In the genomic region with DNA sequence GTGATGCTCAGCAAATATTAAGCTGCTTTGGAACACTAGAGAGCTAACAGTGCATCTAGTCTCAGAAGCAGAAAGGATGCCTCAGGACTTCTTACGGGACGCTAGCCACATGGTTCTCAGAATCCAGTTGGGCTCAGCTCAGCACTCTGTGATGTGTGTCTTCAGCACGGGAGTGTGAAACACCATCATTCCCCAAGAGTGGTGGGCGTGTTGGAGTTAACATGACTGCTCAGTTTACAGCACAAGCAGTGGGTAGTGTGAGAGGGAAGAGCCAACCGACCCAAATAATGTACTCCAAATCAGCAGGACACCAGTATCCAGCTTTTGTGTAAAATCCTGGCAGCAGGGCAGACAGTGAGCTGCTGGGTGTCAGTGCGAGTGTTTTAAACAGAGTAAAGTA, we compare ENCODE assay signal across 13 mouse cellular contexts.
A peak's percentile ranks its signal among the peaks of the same experiment; 100 is the strongest.
DNase-seq lines count a peak whose midpoint lies in the region; ATAC-seq and TF ChIP-seq lines count a peak whose summit lies in the region.
"Had no signal": no experiment of that assay in that cellular context is flagged by ENCODE, and none has a peak within 500 bp of the region (broad histone marks: within the 10 kb centered on the region; RNA-seq: fewer than 3 reads in every experiment).

No protein-coding gene starts in this region.

- no peaks in the 10 kb centered on the region for H3K9me3 ChIP-seq in kidney, embryonic 15.5 days (replicated peaks)
- no peaks in the 10 kb centered on the region for H3K9me3 ChIP-seq in forebrain, postnatal 0 days (ENCODE audit: low read length)
- no peaks in the 10 kb centered on the region for H3K9me3 ChIP-seq in midbrain, embryonic 15.5 days
- H3K9me3 ChIP-seq in heart, embryonic 12.5 days (replicated peaks): no peaks in the 10 kb centered on the region

- no peak for ATAC-seq in kidney, embryonic 15.5 days (replicated peaks; ENCODE audit: low FRiP score)
- ATAC-seq in forebrain, postnatal 0 days: peak; percentile 45
- peak; percentile 22; the same call in 1 of the 2 replicates for ATAC-seq in midbrain, embryonic 15.5 days (replicated peaks)
- no peak for ATAC-seq in heart, embryonic 12.5 days (ENCODE audit: insufficient number of reproducible peaks, low FRiP score)
- ATAC-seq in erythroid progenitor cell, adult 5-6 weeks (replicated peaks; ENCODE audit: low FRiP score, poor library complexity, severe bottlenecking): no peak

- H3K4me2 ChIP-seq in kidney, embryonic 15.5 days: 0 out of 2 replicates have a peak overlapping the region, but pooled peaks have one; percentile 10
- peak overlapping the region; percentile 8; the same call in 1 of the 2 replicates for H3K4me2 ChIP-seq in forebrain, postnatal 0 days (ENCODE audit: low read depth)
- H3K4me2 ChIP-seq in midbrain, embryonic 15.5 days: peak overlapping the region; percentile 5
- no peak overlapping the region for H3K4me2 ChIP-seq in heart, embryonic 12.5 days
- H3K4me2 ChIP-seq: liver, embryonic 13.5 days had no signal

- peak overlapping the region; percentile 13; the same call in 1 of the 2 replicates for H3K27ac ChIP-seq in kidney, embryonic 15.5 days
- peak overlapping the region; percentile 57; the same call in 1 of the 2 replicates for H3K27ac ChIP-seq in forebrain, postnatal 0 days (ENCODE audit: low read depth, low read length)
- peak overlapping the region; percentile 69 for H3K27ac ChIP-seq in midbrain, embryonic 15.5 days
- H3K27ac ChIP-seq in heart, embryonic 12.5 days (ENCODE audit: poor library complexity, severe bottlenecking): no peak overlapping the region
- H3K27ac ChIP-seq: liver, embryonic 13.5 days had no signal

- H3K27me3 ChIP-seq in kidney, embryonic 15.5 days: no peaks in the 10 kb centered on the region
- no peaks in the 10 kb centered on the region for H3K27me3 ChIP-seq in forebrain, postnatal 0 days (ENCODE audit: insufficient read depth, low read length)
- no peaks in the 10 kb centered on the region for H3K27me3 ChIP-seq in midbrain, embryonic 15.5 days (replicated peaks)
- H3K27me3 ChIP-seq in heart, embryonic 12.5 days (replicated peaks): no peaks in the 10 kb centered on the region
- H3K27me3 ChIP-seq: liver, embryonic 13.5 days had no signal

- H3K4me3 ChIP-seq in kidney, embryonic 15.5 days (replicated peaks): no peak overlapping the region
- H3K4me3 ChIP-seq in forebrain, postnatal 0 days (ENCODE audit: low read depth, low read length): no peak overlapping the region
- no peak overlapping the region for H3K4me3 ChIP-seq in midbrain, embryonic 15.5 days
- H3K4me3 ChIP-seq in heart, embryonic 12.5 days: no peak overlapping the region
- H3K4me3 ChIP-seq: liver, embryonic 13.5 days had no signal

- H3K9ac ChIP-seq in kidney, embryonic 15.5 days: no peak overlapping the region
- H3K9ac ChIP-seq in forebrain, postnatal 0 days: peak overlapping the region; percentile 7; the same call in 1 of the 2 replicates
- no peak overlapping the region for H3K9ac ChIP-seq in midbrain, embryonic 15.5 days
- H3K9ac ChIP-seq in heart, embryonic 12.5 days: no peak overlapping the region
- H3K9ac ChIP-seq: liver, embryonic 13.5 days had no signal

- H3K4me1 ChIP-seq in kidney, embryonic 15.5 days: peaks cover 44% of the 10 kb centered on the region
- H3K4me1 ChIP-seq in forebrain, postnatal 0 days (ENCODE audit: insufficient read depth): peaks cover 19% of the 10 kb centered on the region
- peaks cover 60% of the 10 kb centered on the region for H3K4me1 ChIP-seq in midbrain, embryonic 15.5 days
- H3K4me1 ChIP-seq in heart, embryonic 12.5 days (replicated peaks): peaks cover 38% of the 10 kb centered on the region

- H3K36me3 ChIP-seq in kidney, embryonic 15.5 days: 0 out of 2 replicates have a peak, but pooled peaks cover 3% of the 10 kb centered on the region
- no peaks in the 10 kb centered on the region for H3K36me3 ChIP-seq in forebrain, postnatal 0 days (ENCODE audit: insufficient read depth)
- H3K36me3 ChIP-seq in midbrain, embryonic 15.5 days (replicated peaks): no peaks in the 10 kb centered on the region
- peaks cover 10% of the 10 kb centered on the region; the same call in 1 of the 2 replicates for H3K36me3 ChIP-seq in heart, embryonic 12.5 days
- H3K36me3 ChIP-seq: liver, embryonic 13.5 days had no signal

- no peak for DNase-seq in kidney, postnatal 10 days
- DNase-seq in brain, adult 2 months (ENCODE audit: low read depth, low spot score): peak; percentile 70
- DNase-seq in forebrain, postnatal 0 days: no peak
- DNase-seq in gastrocnemius, adult 18-20 months (ENCODE audit: low spot score): no peak
- DNase-seq: B cell, adult 2 months; cerebellum, postnatal 36 days; kidney, postnatal 36 days; liver, embryonic 13.5 days; spleen, adult 18-20 months had no signal

- TF ChIP-seq CTCF in forebrain, postnatal 0 days (IDR thresholded peaks at IDR 0.05; ENCODE audit: low read depth): no peak

- WGBS in kidney, embryonic 15.5 days: 28% methylated on average over 6 of the region's 6 CpGs
- WGBS in forebrain, postnatal 0 days: 10% methylated on average over 6 of the region's 6 CpGs
- WGBS in midbrain, embryonic 15.5 days: 18% methylated on average over 6 of the region's 6 CpGs
- 56% methylated on average over 6 of the region's 6 CpGs for WGBS in heart, embryonic 12.5 days

Comparison
In these comparisons a context has a peak if more than half of its experiments do, and no peak if none do; other contexts are left out.
1. ATAC-seq: peak in forebrain, postnatal 0 days (single experiment) and midbrain, embryonic 15.5 days (single experiment); none in kidney, embryonic 15.5 days (single experiment), heart, embryonic 12.5 days (single experiment) and erythroid progenitor cell, adult 5-6 weeks (single experiment).